3 mouse cellular contexts compared by ENCODE assay signal in the genomic region with DNA sequence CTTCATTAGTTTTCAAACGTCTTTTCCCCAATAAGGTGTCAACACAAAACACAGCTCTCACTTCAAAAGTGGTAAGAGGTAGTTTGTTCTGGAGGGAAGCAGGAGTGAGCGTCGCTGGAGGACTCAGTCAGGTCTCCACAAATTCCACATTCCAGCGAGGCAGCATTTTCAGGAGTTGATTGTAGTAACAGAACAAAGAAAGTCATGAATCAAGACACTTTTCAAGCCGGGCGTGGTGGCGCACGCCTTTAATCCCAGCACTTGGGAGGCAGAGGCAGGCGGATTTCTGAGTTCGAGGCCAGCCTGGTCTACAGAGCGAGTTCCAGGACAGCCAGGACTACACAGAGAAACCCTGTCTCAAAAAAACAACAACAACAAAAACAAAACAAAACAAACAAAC. TPM values are rescaled to one million over a fixed set of nuclear protein-coding genes. Genes with fewer than 3 reads are reported as not detected.
"Had no signal": no experiment of that assay in that cellular context is flagged by ENCODE, and none has a peak within 500 bp of the region (broad histone marks: within the 10 kb centered on the region; RNA-seq: fewer than 3 reads in every experiment).

No protein-coding gene starts in this region.

RNA-seq across cellular contexts. Expression of gene Vwa3b, which starts 19.9 kb away (rescaled TPM):
- polyA plus RNA-seq: heart, embryonic 12.5 days; kidney, embryonic 14.5 days; kidney, embryonic 15.5 days had no signal
